19 mouse cellular contexts compared by ENCODE assay signal in the genomic region with DNA sequence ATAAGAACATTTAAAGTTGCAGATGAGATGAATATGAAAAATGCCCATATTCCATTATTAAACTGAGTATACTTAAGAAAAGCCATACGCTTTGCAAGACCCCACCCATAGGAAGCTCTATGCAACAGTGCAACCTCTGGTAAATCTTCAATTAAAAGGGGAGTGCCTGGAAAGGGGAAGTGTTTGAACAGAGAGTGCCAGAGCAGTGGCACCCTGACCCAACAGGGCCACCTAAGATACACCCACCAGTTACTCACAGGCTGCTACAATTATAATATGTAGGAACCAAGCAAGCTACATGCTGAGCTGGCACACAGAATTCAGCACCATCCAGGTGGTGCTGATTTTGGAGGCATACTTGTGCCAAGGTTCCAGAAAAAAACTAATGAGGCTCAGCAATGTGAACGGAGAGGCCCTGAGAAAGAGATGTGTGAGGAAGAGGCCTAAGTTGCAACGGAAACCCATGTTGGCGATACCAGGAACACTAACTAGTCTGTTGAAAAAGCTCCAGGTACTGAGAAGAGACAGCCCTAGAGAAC. TPM values are rescaled to one million over a fixed set of nuclear protein-coding genes. Genes with fewer than 3 reads are reported as not detected.
A peak's percentile ranks its signal among the peaks of the same experiment; 100 is the strongest.
DNase-seq lines count a peak whose midpoint lies in the region; ATAC-seq and TF ChIP-seq lines count a peak whose summit lies in the region.
"Had no signal": no experiment of that assay in that cellular context is flagged by ENCODE, and none has a peak within 500 bp of the region (broad histone marks: within the 10 kb centered on the region; RNA-seq: fewer than 3 reads in every experiment).

No protein-coding gene starts in this region.

- no peaks in the 10 kb centered on the region for H3K27me3 ChIP-seq in cerebellum, adult 2 months (ENCODE audit: control insufficient read depth, insufficient read depth, low read length)
- H3K27me3 ChIP-seq: heart, embryonic 12.5 days; limb, embryonic 13.5 days; lung, embryonic 15.5 days; megakaryocyte, embryonic 14.5 days; neural tube, embryonic 13.5 days; Patski had no signal

- WGBS in cerebellum, adult 2 months = 13% methylated on average over 4 of the region's 4 CpGs

- no peak for TF ChIP-seq CTCF in cerebellum, adult 2 months (IDR thresholded peaks at IDR 0.05; ENCODE audit: borderline replicate concordance, insufficient read depth, low read depth, low read length)

- no peak for DNase-seq in cerebellum, postnatal 4 days (ENCODE audit: low spot score in 2 of 2)
- DNase-seq in 416B (ENCODE audit: low read depth) = peak; percentile 30
- peak; percentile 69 to 88 for DNase-seq in cerebellum, adult 2 months
- no peak for DNase-seq in thymus, postnatal 25 days
- no peak for DNase-seq in lung, postnatal 14 days
- DNase-seq: embryo, embryonic 11 days; heart, postnatal 36 days; thymus, adult 2 months had no signal

- H3K4me3 ChIP-seq in cerebellum, adult 2 months (replicated peaks; ENCODE audit: insufficient read depth, low read depth, low read length) = no peak overlapping the region
- H3K4me3 ChIP-seq: heart, embryonic 12.5 days; limb, embryonic 13.5 days; lung, embryonic 15.5 days; megakaryocyte, embryonic 14.5 days; neural tube, embryonic 13.5 days had no signal

- H3K4me1 ChIP-seq in cerebellum, adult 2 months (ENCODE audit: control insufficient read depth, insufficient read depth, low read length) = peaks cover 18% of the 10 kb centered on the region

- ATAC-seq in cerebellum, adult (ENCODE audit: insufficient number of reproducible peaks, low FRiP score, low TSS enrichment) = peak; percentile 79
- ATAC-seq in granulocyte monocyte progenitor cell, adult 5-6 weeks (replicated peaks; ENCODE audit: poor library complexity, severe bottlenecking) = peak; percentile 98
- no peak for ATAC-seq in megakaryocyte-erythroid progenitor cell, adult 5-6 weeks (replicated peaks; ENCODE audit: low FRiP score, low TSS enrichment, poor library complexity, severe bottlenecking)
- ATAC-seq: forebrain, embryonic 14.5 days; Patski had no signal

- peak overlapping the region; percentile 72 for H3K27ac ChIP-seq in cerebellum, adult 2 months (ENCODE audit: insufficient read depth, low read length)
- H3K27ac ChIP-seq: kidney, postnatal 0 days; limb, embryonic 13.5 days; lung, embryonic 15.5 days; neural tube, embryonic 13.5 days had no signal

- no peak for TF ChIP-seq POLR2A in cerebellum, adult 2 months (IDR thresholded peaks at IDR 0.05; ENCODE audit: borderline replicate concordance, insufficient read depth, low read length)

RNA-seq across cellular contexts. Expression of gene Numb, which starts 7.5 kb away (rescaled TPM):
- polyA plus RNA-seq in cerebellum, adult 2 months (2012; rRNA removed) = 54.5 and 60.1 TPM in 2 replicates
- total RNA-seq in granulocyte monocyte progenitor cell, adult 5-6 weeks (2014; fragmentation: Nextera tagmentation) = 9.3 and 14.2 TPM in 2 replicates
- total RNA-seq in granulocyte monocyte progenitor cell, adult 5-6 weeks (2017) = 20.4 and 20.8 TPM in 2 replicates
- total RNA-seq in megakaryocyte-erythroid progenitor cell, adult 5-6 weeks (2014; fragmentation: Nextera tagmentation) = 14.6 and 24.8 TPM in 2 replicates
- 8.8 and 11.7 TPM in 2 replicates for total RNA-seq in megakaryocyte-erythroid progenitor cell, adult 5-6 weeks (2017)

RNA-seq across cellular contexts. Expression of gene Riox1, which starts 36.1 kb away (rescaled TPM):
- polyA plus RNA-seq in cerebellum, adult 2 months (2012; rRNA removed) = 8.9 and 9.6 TPM in 2 replicates
- 13.0 and 18.5 TPM in 2 replicates for total RNA-seq in granulocyte monocyte progenitor cell, adult 5-6 weeks (2014; fragmentation: Nextera tagmentation)
- 15.8 and 21.5 TPM in 2 replicates for total RNA-seq in granulocyte monocyte progenitor cell, adult 5-6 weeks (2017)
- total RNA-seq in megakaryocyte-erythroid progenitor cell, adult 5-6 weeks (2014; fragmentation: Nextera tagmentation) = 15.3 and 18.2 TPM in 2 replicates
- total RNA-seq in megakaryocyte-erythroid progenitor cell, adult 5-6 weeks (2017) = 12.5 and 15.5 TPM in 2 replicates

Comparison
In these comparisons a context has a peak if more than half of its experiments do, and no peak if none do; other contexts are left out.
1. DNase-seq: peak in 416B (single experiment) and cerebellum, adult 2 months (2 of 2); none in cerebellum, postnatal 4 days (0 of 2), thymus, postnatal 25 days (single experiment) and lung, postnatal 14 days (single experiment).